28 mouse cellular contexts compared by ENCODE assay signal in genomic region chr7:57623718-57624117, GRCm38 (mm10).
"Had no signal": no experiment of that assay in that cellular context is flagged by ENCODE, and none has a peak within 500 bp of the region (broad histone marks: within the 10 kb centered on the region; RNA-seq: fewer than 3 reads in every experiment).

No protein-coding gene starts in this region.

- H3K27me3 ChIP-seq: embryonic facial prominence, embryonic 12.5 days; embryonic facial prominence, embryonic 13.5 days; embryonic facial prominence, embryonic 15.5 days; forebrain, embryonic 12.5 days; forebrain, embryonic 13.5 days; forebrain, embryonic 15.5 days had no signal

- H3K4me3 ChIP-seq: embryonic facial prominence, embryonic 10.5 days; embryonic facial prominence, embryonic 12.5 days; embryonic facial prominence, embryonic 13.5 days; embryonic facial prominence, embryonic 15.5 days; erythroblast, embryonic 14.5 days; forebrain, embryonic 10.5 days; forebrain, embryonic 12.5 days; forebrain, embryonic 13.5 days; forebrain, embryonic 15.5 days; gastrocnemius, adult 2 months; heart, adult 2 months had no signal

- H3K27ac ChIP-seq: embryonic facial prominence, embryonic 10.5 days; embryonic facial prominence, embryonic 12.5 days; embryonic facial prominence, embryonic 13.5 days; embryonic facial prominence, embryonic 15.5 days; forebrain, embryonic 10.5 days; forebrain, embryonic 12.5 days; forebrain, embryonic 13.5 days; forebrain, embryonic 15.5 days; gastrocnemius, adult 2 months; heart, adult 2 months had no signal

- H3K4me1 ChIP-seq: embryonic facial prominence, embryonic 10.5 days; embryonic facial prominence, embryonic 12.5 days; embryonic facial prominence, embryonic 13.5 days; embryonic facial prominence, embryonic 15.5 days; forebrain, embryonic 12.5 days; forebrain, embryonic 13.5 days; forebrain, embryonic 15.5 days had no signal

- DNase-seq: cerebellum, adult 8-10 months; cerebellum, adult 9-10 months; cerebellum, adult 9-11 months; cerebellum, postnatal 10 days; cerebellum, postnatal 14 days; cerebellum, postnatal 25 days; cerebellum, postnatal 36 days; embryo, embryonic 11 days; forebrain, postnatal 0 days; gastrocnemius, adult 2 months; gastrocnemius, postnatal 10 days; gastrocnemius, postnatal 14 days; gastrocnemius, postnatal 25 days; gastrocnemius, postnatal 36 days; heart, adult 11 months; heart, adult 18-20 months; heart, adult 2 months had no signal

- ATAC-seq: forebrain, embryonic 13.5 days; forebrain, embryonic 14.5 days; forebrain, embryonic 15.5 days; forebrain, embryonic 16.5 days; forebrain, postnatal 0 days had no signal

- H3K36me3 ChIP-seq: embryonic facial prominence, embryonic 10.5 days; embryonic facial prominence, embryonic 12.5 days; embryonic facial prominence, embryonic 13.5 days; embryonic facial prominence, embryonic 15.5 days; forebrain, embryonic 10.5 days; forebrain, embryonic 12.5 days; forebrain, embryonic 15.5 days had no signal

- H3K9me3 ChIP-seq: embryonic facial prominence, embryonic 10.5 days; embryonic facial prominence, embryonic 12.5 days; embryonic facial prominence, embryonic 13.5 days; embryonic facial prominence, embryonic 15.5 days; forebrain, embryonic 10.5 days; forebrain, embryonic 12.5 days; forebrain, embryonic 13.5 days; forebrain, embryonic 15.5 days had no signal
